Comparison of ENCODE assay signal across 22 mouse cellular contexts in the genomic region with DNA sequence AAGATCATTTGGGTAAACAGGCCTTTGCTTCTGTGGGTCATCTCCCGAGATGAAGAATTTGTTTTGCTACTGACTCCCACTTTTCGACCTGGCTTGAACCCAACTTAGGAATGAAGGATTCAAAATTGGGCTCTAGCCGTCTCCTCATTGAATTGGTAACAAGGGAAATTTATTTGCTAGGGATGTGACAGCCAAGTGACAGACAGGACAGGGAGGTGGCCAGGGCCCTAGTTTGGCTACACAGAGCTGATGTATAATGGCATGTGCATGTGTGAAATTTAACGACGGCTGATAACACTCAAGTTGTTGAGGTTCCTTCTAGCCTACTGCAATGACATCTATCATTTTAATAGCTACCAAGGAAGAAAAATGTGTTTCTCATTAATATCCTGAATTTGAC.
DNase-seq lines count a peak whose midpoint lies in the region; ATAC-seq lines count a peak whose summit lies in the region.
"Had no signal": no experiment of that assay in that cellular context is flagged by ENCODE, and none has a peak within 500 bp of the region (broad histone marks: within the 10 kb centered on the region; RNA-seq: fewer than 3 reads in every experiment).

No protein-coding gene starts in this region.

- H3K9ac ChIP-seq in kidney, embryonic 15.5 days, result no peak overlapping the region
- H3K9ac ChIP-seq: embryonic facial prominence, embryonic 12.5 days; embryonic facial prominence, embryonic 15.5 days; forebrain, postnatal 0 days; hindbrain, embryonic 12.5 days had no signal

- H3K36me3 ChIP-seq in kidney, embryonic 15.5 days, result no peaks in the 10 kb centered on the region
- H3K36me3 ChIP-seq: embryonic facial prominence, embryonic 12.5 days; embryonic facial prominence, embryonic 15.5 days; hindbrain, embryonic 12.5 days had no signal

- peaks cover 8% of the 10 kb centered on the region for H3K4me1 ChIP-seq in kidney, embryonic 15.5 days
- H3K4me1 ChIP-seq: embryonic facial prominence, embryonic 12.5 days; embryonic facial prominence, embryonic 15.5 days; hindbrain, embryonic 12.5 days had no signal

- H3K27ac ChIP-seq in kidney, embryonic 15.5 days, result no peak overlapping the region
- H3K27ac ChIP-seq: embryonic facial prominence, embryonic 12.5 days; embryonic facial prominence, embryonic 15.5 days; gastrocnemius, adult 2 months; hindbrain, embryonic 12.5 days had no signal

- no peaks in the 10 kb centered on the region for H3K27me3 ChIP-seq in kidney, embryonic 15.5 days
- H3K27me3 ChIP-seq: embryonic facial prominence, embryonic 12.5 days; embryonic facial prominence, embryonic 15.5 days; hindbrain, embryonic 12.5 days had no signal

- DNase-seq in kidney, adult 11 months, result peak; percentile 2
- no peak for DNase-seq in kidney, postnatal 25 days
- no peak for DNase-seq in kidney, adult 18-20 months
- DNase-seq in kidney, postnatal 4 days, result peak; percentile 3 to 27
- DNase-seq: adrenal gland, adult 8-10 months; adrenal gland, postnatal 25 days; cerebellum, adult 11-12 months; cerebellum, adult 8-10 months; cerebellum, postnatal 14 days; forebrain, postnatal 0 days; gastrocnemius, adult 2 months; gastrocnemius, postnatal 14 days; heart, adult 11 months had no signal

- no peak overlapping the region for H3K4me2 ChIP-seq in kidney, embryonic 15.5 days
- H3K4me2 ChIP-seq: embryonic facial prominence, embryonic 12.5 days; embryonic facial prominence, embryonic 15.5 days; heart, embryonic 11.5 days; hindbrain, embryonic 12.5 days had no signal

- 0 out of 2 replicates have a peak, but pooled peaks have one; percentile 40 for ATAC-seq in kidney, embryonic 15.5 days (replicated peaks; ENCODE audit: low FRiP score)
- ATAC-seq in megakaryocyte-erythroid progenitor cell, adult 5-6 weeks (replicated peaks; ENCODE audit: low FRiP score, low TSS enrichment, poor library complexity, severe bottlenecking), result no peak
- ATAC-seq: activated CD4-positive, CD25-positive, alpha-beta regulatory T cell, adult 4 months; forebrain, embryonic 14.5 days; forebrain, postnatal 0 days; hindbrain, embryonic 16.5 days had no signal

- 21% methylated on average over 5 of the region's 5 CpGs for WGBS in kidney, embryonic 15.5 days

- H3K4me3 ChIP-seq in kidney, embryonic 15.5 days (replicated peaks), result no peak overlapping the region
- H3K4me3 ChIP-seq: embryonic facial prominence, embryonic 12.5 days; embryonic facial prominence, embryonic 15.5 days; gastrocnemius, adult 2 months; hindbrain, embryonic 12.5 days had no signal

- H3K9me3 ChIP-seq in kidney, embryonic 15.5 days (replicated peaks), result no peaks in the 10 kb centered on the region
- H3K9me3 ChIP-seq: embryonic facial prominence, embryonic 12.5 days; embryonic facial prominence, embryonic 15.5 days; hindbrain, embryonic 12.5 days had no signal

Comparison
In these comparisons a context has a peak if more than half of its experiments do, and no peak if none do; other contexts are left out.
1. DNase-seq: peak in kidney, adult 11 months (single experiment) and kidney, postnatal 4 days (2 of 2); none in kidney, postnatal 25 days (0 of 2) and kidney, adult 18-20 months (single experiment).